Mouse (Mus musculus) CH12.LX (cell line): ENCODE results near the gene Camta1. TPM values are rescaled to one million over a fixed set of nuclear protein-coding genes. Genes with fewer than 3 reads are reported as not detected.

Experiments used
- DNase-seq: peaks from one replicate; pipeline ENCODE4 v3.0.0-alpha.2; 2013; ENCODE audit errors: extremely low read depth
- H3K27ac ChIP-seq: 2 replicates; pipeline ENCODE4 v1.5.1; 2012; ENCODE audit warnings: low read depth, mild to moderate bottlenecking, control low read depth, moderate library complexity; ENCODE audit not compliant: insufficient read depth
- H3K27me3 ChIP-seq: replicated peaks from 2 replicates; pipeline ENCODE3; 2012; ENCODE audit warnings: inconsistent platforms
- H3K36me3 ChIP-seq, 2 experiments: replicated peaks in 1 of 2; 2 replicates each; pipeline versions ENCODE3 to v1.6.1; 2012; ENCODE audit warnings: inconsistent platforms in 1 of 2, low read length in 1 of 2, mild to moderate bottlenecking in 1 of 2, mixed read lengths in 1 of 2, moderate library complexity in 1 of 2; ENCODE audit not compliant: control insufficient read depth in 1 of 2, insufficient read depth in 1 of 2
- H3K4me1 ChIP-seq, 2 experiments: 2 replicates each; pipeline ENCODE4 v1.6.1; 2012; ENCODE audit warnings: inconsistent platforms in 1 of 2, moderate library complexity in 1 of 2; ENCODE audit not compliant: insufficient read depth in 2 of 2, control insufficient read depth in 1 of 2
- H3K4me2 ChIP-seq: 2 replicates; pipeline ENCODE4 v1.6.1; 2012; ENCODE audit warnings: low read depth, mild to moderate bottlenecking, control low read depth; ENCODE audit not compliant: poor library complexity, insufficient read depth, severe bottlenecking
- H3K4me3 ChIP-seq, 3 experiments: fragments of 150-350 bp in 1 of 3; sonication (generic) in 1 of 3; replicated peaks in 1 of 3; 2 replicates each; pipeline versions ENCODE3 to v1.5.1; 2011 to 2012; ENCODE audit warnings: low read depth in 2 of 3, low read length in 2 of 3, mild to moderate bottlenecking in 2 of 3, moderate library complexity in 2 of 3, control low read depth in 1 of 3, improper control_type of control experiment in 1 of 3, inconsistent platforms in 1 of 3, mixed read lengths in 1 of 3; ENCODE audit not compliant: poor library complexity in 1 of 3
- H3K79me2 ChIP-seq: replicated peaks from 2 replicates; pipeline ENCODE4 v1.6.1; 2012; ENCODE audit warnings: mild to moderate bottlenecking, moderate library complexity; ENCODE audit not compliant: control insufficient read depth, poor library complexity, insufficient read depth, severe bottlenecking; ENCODE audit errors: extremely low read depth
- H3K9ac ChIP-seq: 2 replicates; pipeline ENCODE4 v1.6.1; 2012; ENCODE audit warnings: low read depth, mild to moderate bottlenecking, control low read depth, moderate library complexity; ENCODE audit not compliant: insufficient read depth
- H3K9me3 ChIP-seq: replicated peaks from 2 replicates; pipeline ENCODE3; 2012; ENCODE audit warnings: low read length, inconsistent platforms, mixed read lengths
- BHLHE40 ChIP-seq: IDR thresholded peaks from 2 replicates; pipeline ENCODE4 v1.6.1; 2011; ENCODE audit warnings: mild to moderate bottlenecking, low read depth, low read length, improper control_type of control experiment
- CHD1 ChIP-seq: IDR thresholded peaks from 2 replicates; pipeline ENCODE4 v1.6.1; 2012; ENCODE audit warnings: low read depth, low read length, improper control_type of control experiment, inconsistent platforms
- CHD2 ChIP-seq: IDR thresholded peaks from 2 replicates; pipeline ENCODE4 v1.6.1; 2011; ENCODE audit warnings: low read length, improper control_type of control experiment
- E2F4 ChIP-seq: IDR thresholded peaks from 2 replicates; pipeline ENCODE4 v1.6.1; 2011; ENCODE audit warnings: low read depth, low read length, improper control_type of control experiment; ENCODE audit not compliant: insufficient replicate concordance
- ELF1 ChIP-seq: IDR thresholded peaks from 2 replicates; pipeline ENCODE4 v1.6.1; 2014; ENCODE audit warnings: low read depth, mild to moderate bottlenecking, inconsistent platforms, low read length, improper control_type of control experiment
- GABPA ChIP-seq: IDR thresholded peaks from 2 replicates; pipeline ENCODE4 v1.6.1; 2012; ENCODE audit warnings: low read depth, low read length, improper control_type of control experiment, inconsistent platforms; ENCODE audit not compliant: insufficient replicate concordance
- KAT2A ChIP-seq: IDR thresholded peaks from 2 replicates; pipeline ENCODE4 v1.6.1; 2012; ENCODE audit warnings: low read length, improper control_type of control experiment, inconsistent platforms; ENCODE audit not compliant: insufficient replicate concordance
- MAFK ChIP-seq: IDR thresholded peaks from 2 replicates; pipeline ENCODE4 v1.6.1; 2011; ENCODE audit warnings: low read length, improper control_type of control experiment; ENCODE audit not compliant: insufficient replicate concordance
- MAX ChIP-seq: IDR thresholded peaks from 2 replicates; pipeline ENCODE4 v1.6.1; 2011; ENCODE audit warnings: low read length, improper control_type of control experiment
- MAZ ChIP-seq: IDR thresholded peaks from 2 replicates; pipeline ENCODE4 v1.6.1; 2012; ENCODE audit warnings: low read depth, mild to moderate bottlenecking, inconsistent platforms, low read length, improper control_type of control experiment, moderate library complexity
- MEF2A ChIP-seq: IDR thresholded peaks from 2 replicates; pipeline ENCODE4 v1.6.1; 2014; ENCODE audit warnings: low read depth, mild to moderate bottlenecking, inconsistent platforms, low read length, improper control_type of control experiment, borderline replicate concordance
- MXI1 ChIP-seq: IDR thresholded peaks from 2 replicates; pipeline ENCODE4 v1.6.1; 2011; ENCODE audit warnings: mild to moderate bottlenecking, low read depth, low read length, improper control_type of control experiment
- MYC ChIP-seq: IDR thresholded peaks from 2 replicates; pipeline ENCODE4 v1.6.1; 2011; ENCODE audit warnings: low read depth, mild to moderate bottlenecking, improper control_type of control experiment, low read length
- NELFE ChIP-seq: IDR thresholded peaks from 2 replicates; pipeline ENCODE4 v1.6.1; 2011; ENCODE audit warnings: low read depth, low read length, improper control_type of control experiment
- NRF1 ChIP-seq: IDR thresholded peaks from 2 replicates; pipeline ENCODE4 v1.6.1; 2014; ENCODE audit warnings: low read depth, mild to moderate bottlenecking, inconsistent platforms, low read length, improper control_type of control experiment, moderate library complexity
- PAX5 ChIP-seq: IDR thresholded peaks from 2 replicates; pipeline ENCODE4 v1.6.1; 2012; ENCODE audit warnings: low read length, inconsistent platforms, mixed read lengths
- POLR2AphosphoS2 ChIP-seq: IDR thresholded peaks from 2 replicates; pipeline ENCODE4 v1.6.1; 2011; ENCODE audit warnings: low read depth, low read length, improper control_type of control experiment
- RCOR1 ChIP-seq: conservative IDR thresholded peaks from 2 replicates; pipeline ENCODE4 v1.6.1; 2012; ENCODE audit warnings: low read depth, mild to moderate bottlenecking, inconsistent platforms, low read length, improper control_type of control experiment
- SMC3 ChIP-seq: IDR thresholded peaks from 2 replicates; pipeline ENCODE4 v1.6.1; 2011; ENCODE audit warnings: low read depth, low read length, improper control_type of control experiment
- TBP ChIP-seq: conservative IDR thresholded peaks from 2 replicates; pipeline ENCODE4 v1.6.1; 2011; ENCODE audit warnings: low read depth, low read length, improper control_type of control experiment
- TCF12 ChIP-seq: IDR thresholded peaks from 2 replicates; pipeline ENCODE4 v1.6.1; 2014; ENCODE audit warnings: low read depth, mild to moderate bottlenecking, inconsistent platforms, low read length, improper control_type of control experiment
- USF1 ChIP-seq: IDR thresholded peaks from 2 replicates; pipeline ENCODE4 v1.6.1; 2014; ENCODE audit warnings: low read depth, mild to moderate bottlenecking, inconsistent platforms, low read length, improper control_type of control experiment
- USF2 ChIP-seq: conservative IDR thresholded peaks from 2 replicates; pipeline ENCODE4 v1.6.1; 2011; ENCODE audit warnings: low read depth, low read length, improper control_type of control experiment
- ZKSCAN1 ChIP-seq: IDR thresholded peaks from 2 replicates; pipeline ENCODE4 v1.6.1; 2012; ENCODE audit warnings: low read depth, inconsistent platforms, low read length, improper control_type of control experiment, borderline replicate concordance
- ZMIZ1 ChIP-seq: IDR thresholded peaks from 2 replicates; pipeline ENCODE4 v1.6.1; 2012; ENCODE audit warnings: low read depth, mild to moderate bottlenecking, inconsistent platforms, low read length, improper control_type of control experiment
- dilution Hi-C: fragments of 300-500 bp; cut with MboI; formaldehyde crosslinking; loops from 2 replicates; pipeline ENCODE4 v1.14.3; 2020; ENCODE audit warnings: low sequenced_read_pairs; ENCODE audit not compliant: extremely low pct_unique_long_range_greater_than_20kb, extremely low pct_ligation_motif_present
- in situ Hi-C: fragments of 300-500 bp; cut with MboI; formaldehyde crosslinking; loops from 3 replicates; pipeline ENCODE4 v1.14.3; 2019; ENCODE audit warnings: low sequenced_read_pairs, low pct_ligation_motif_present, low pct_unique_long_range_greater_than_20kb, mixed read lengths
- polyA plus RNA-seq: library from polyadenylated mRNA; unstranded; fragments of >175 nt; gene quantifications from 2 replicates; pipeline ENCODE4 v1.2.1, GENCODE M21; 2012; ENCODE audit warnings: low read depth; ENCODE audit not compliant: insufficient read length
- total RNA-seq, 2 experiments: library from RNA; depleted of rRNA; stranded (reverse); fragments of 300-350 nt in 1 of 2; fragments of >200 nt in 1 of 2; gene quantifications; 2 replicates each; pipeline ENCODE4 v1.2.3; 2012 to 2014

Camta1 gene
- total and polyA plus RNA-seq, 3 experiments = 9.9 to 32.5 (median 15.3) TPM

DNA sequence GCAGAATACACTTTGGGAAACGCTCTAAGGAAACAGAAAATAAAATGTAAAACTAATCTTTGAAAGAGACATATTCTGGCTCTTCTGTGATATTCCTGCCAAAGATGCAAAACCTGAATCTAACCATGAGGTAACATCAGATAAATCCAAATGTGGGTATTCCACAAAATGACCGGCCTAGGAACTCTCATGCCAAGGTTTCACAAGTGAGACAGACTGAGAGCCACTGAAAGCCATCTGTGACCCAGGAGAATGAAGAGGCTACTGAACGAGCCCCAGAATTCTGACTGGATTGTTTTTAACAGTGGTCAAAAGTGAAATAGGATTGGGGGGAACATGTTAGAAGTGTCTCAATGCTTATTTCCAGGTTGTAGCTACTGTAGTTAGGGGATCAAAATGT lies 25.8 kb downstream of the Camta1 start:
- no peak for DNase-seq
- Histone ChIP-seq H3K4me1 (peaks cover 0 to 12% of the 10 kb centered on the region in 2 experiments; a peak in 2 of 4 replicates), H3K27me3 (no peaks in the 10 kb centered on the region), H3K36me3 (peaks cover 0 to 24% of the 10 kb centered on the region in 2 experiments), H3K4me3 (no peak overlapping the region), H3K9ac (no peak overlapping the region), H3K9me3 (no peaks in the 10 kb centered on the region), H3K79me2 (0 out of 2 replicates have a peak, but pooled peaks cover 6% of the 10 kb centered on the region), H3K4me2 (no peak overlapping the region), H3K27ac (no peak overlapping the region)
- TF ChIP-seq USF2 (no peak), CHD1 (no peak), E2F4 (no peak), BHLHE40 (no peak), TCF12 (no peak), MAFK (no peak), TBP (no peak), POLR2AphosphoS2 (no peak), MAX (no peak), MEF2A (no peak), ZMIZ1 (no peak), KAT2A (no peak), GABPA (no peak), ZKSCAN1 (no peak), RCOR1 (no peak), MAZ (no peak)
- dilution Hi-C loops (no loop called here), in situ Hi-C loops (no loop called here)

DNA sequence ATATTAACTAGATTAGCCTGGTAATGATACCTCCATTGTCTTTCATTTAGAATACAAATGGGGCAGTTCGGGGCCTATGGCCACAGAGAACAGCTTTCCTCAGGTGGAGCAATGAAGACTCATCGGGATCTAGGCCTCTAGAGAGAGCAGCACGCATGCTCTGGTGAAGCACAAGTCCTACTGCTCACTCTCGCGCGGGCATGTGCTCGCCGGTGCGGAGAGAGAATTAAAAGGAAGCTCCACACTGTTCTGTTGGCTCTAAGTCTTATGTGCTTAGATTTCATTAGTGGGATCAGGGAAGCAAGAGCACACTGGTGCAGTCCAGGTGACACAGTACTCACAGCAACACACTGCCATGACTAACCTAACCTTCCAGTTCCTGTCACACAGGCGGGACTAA lies 27.1 kb downstream of the Camta1 start:
- dilution Hi-C loops (no loop called here), in situ Hi-C loops (no loop called here)
- no peak overlapping the region for H3K27ac ChIP-seq
- H3K9me3 ChIP-seq = no peaks in the 10 kb centered on the region
- no peak overlapping the region for H3K9ac ChIP-seq
- H3K4me3 ChIP-seq = no peak overlapping the region
- peaks cover 0 to 12% of the 10 kb centered on the region in 2 experiments; a peak in 2 of 4 replicates for H3K4me1 ChIP-seq
- no peak for DNase-seq
- TF ChIP-seq NELFE (no peak), POLR2AphosphoS2 (no peak), MAZ (no peak), GABPA (no peak), TBP (no peak), MYC (no peak), PAX5 (no peak), SMC3 (no peak), TCF12 (no peak), MXI1 (no peak), ZKSCAN1 (no peak), CHD2 (no peak), NRF1 (no peak), ELF1 (no peak), MEF2A (no peak), USF1 (no peak), E2F4 (no peak)
- H3K27me3 ChIP-seq = no peaks in the 10 kb centered on the region
- peaks cover 3 to 29% of the 10 kb centered on the region in 2 experiments for H3K36me3 ChIP-seq
- no peak overlapping the region for H3K4me2 ChIP-seq
- 0 out of 2 replicates have a peak, but pooled peaks cover 2% of the 10 kb centered on the region for H3K79me2 ChIP-seq
